Mouse (Mus musculus) cerebellum, postnatal 4 days (tissue): ENCODE measurements around the gene Katnal1.

Experiments used
- DNase-seq, 2 experiments: peaks; one replicate each; pipeline ENCODE4 v3.0.0; 2022; ENCODE audit warnings: low spot score in 2 of 2, mixed read lengths in 1 of 2

The Katnal1 gene

GRCm38 (mm10) chr5:148927717-148928223, 1.4 kb downstream of the Katnal1 start:
- no peak for DNase-seq

- DNase-seq: no peak
Observed at GRCm38 (mm10) chr5:148924586-148924985, 4.5 kb downstream of the Katnal1 start.

GRCm38 (mm10) chr5:148924051-148924450, 5.1 kb downstream of the Katnal1 start:
- no peak for DNase-seq

GRCm38 (mm10) chr5:148923408-148923807, 5.7 kb downstream of the Katnal1 start:
- no peak for DNase-seq

- DNase-seq: no peak
Observed at GRCm38 (mm10) chr5:148922773-148923172, 6.3 kb downstream of the Katnal1 start.

- no peak for DNase-seq
Observed at GRCm38 (mm10) chr5:148918049-148918448, 11.1 kb downstream of the Katnal1 start.

- no peak for DNase-seq
Observed at GRCm38 (mm10) chr5:148916775-148917174, 12.3 kb downstream of the Katnal1 start.

- no peak for DNase-seq
Observed at GRCm38 (mm10) chr5:148912262-148912661, 16.9 kb downstream of the Katnal1 start.

- no peak for DNase-seq
Observed at GRCm38 (mm10) chr5:148910066-148910465, 19.1 kb downstream of the Katnal1 start.

- no peak for DNase-seq
Observed at GRCm38 (mm10) chr5:148909402-148909801, 19.7 kb downstream of the Katnal1 start.

GRCm38 (mm10) chr5:148909057-148909395, 20.1 kb downstream of the Katnal1 start:
- peak in 1 of 2 experiments; percentile 16 for DNase-seq

- DNase-seq: no peak
Observed at GRCm38 (mm10) chr5:148908191-148909056, 20.7 kb downstream of the Katnal1 start.

GRCm38 (mm10) chr5:148906305-148906704, 22.8 kb downstream of the Katnal1 start:
- no peak for DNase-seq

- no peak for DNase-seq
Observed at GRCm38 (mm10) chr5:148904846-148905245, 24.3 kb downstream of the Katnal1 start.

- DNase-seq: no peak
Observed at GRCm38 (mm10) chr5:148899361-148899760, 29.8 kb downstream of the Katnal1 start.

GRCm38 (mm10) chr5:148897941-148898417, 31.1 kb downstream of the Katnal1 start:
- no peak for DNase-seq

- no peak for DNase-seq
Observed at GRCm38 (mm10) chr5:148897069-148897702, 31.9 kb downstream of the Katnal1 start.

GRCm38 (mm10) chr5:148896515-148896914, 32.6 kb downstream of the Katnal1 start:
- DNase-seq: no peak

GRCm38 (mm10) chr5:148895833-148896232, 33.3 kb downstream of the Katnal1 start:
- DNase-seq: no peak

- DNase-seq: no peak
Observed at GRCm38 (mm10) chr5:148895034-148895433, 34.1 kb downstream of the Katnal1 start.

- DNase-seq: no peak
Observed at GRCm38 (mm10) chr5:148890237-148890636, 38.9 kb downstream of the Katnal1 start.

- no peak for DNase-seq
Observed at GRCm38 (mm10) chr5:148888032-148888431, 41.1 kb downstream of the Katnal1 start.
